Mouse (Mus musculus) liver, embryonic 14.5 days (tissue): ENCODE data around the gene Slc12a6.

Experiments used
- CTCF ChIP-seq: IDR thresholded peaks from 2 replicates; pipeline ENCODE4 v1.5.1; 2016; ENCODE audit warnings: antibody characterized with exemption, low read depth, control low read depth
- EP300 ChIP-seq: IDR thresholded peaks from 2 replicates; pipeline ENCODE4 v1.6.1; 2016; ENCODE audit warnings: antibody characterized with exemption, low read depth

DNA sequence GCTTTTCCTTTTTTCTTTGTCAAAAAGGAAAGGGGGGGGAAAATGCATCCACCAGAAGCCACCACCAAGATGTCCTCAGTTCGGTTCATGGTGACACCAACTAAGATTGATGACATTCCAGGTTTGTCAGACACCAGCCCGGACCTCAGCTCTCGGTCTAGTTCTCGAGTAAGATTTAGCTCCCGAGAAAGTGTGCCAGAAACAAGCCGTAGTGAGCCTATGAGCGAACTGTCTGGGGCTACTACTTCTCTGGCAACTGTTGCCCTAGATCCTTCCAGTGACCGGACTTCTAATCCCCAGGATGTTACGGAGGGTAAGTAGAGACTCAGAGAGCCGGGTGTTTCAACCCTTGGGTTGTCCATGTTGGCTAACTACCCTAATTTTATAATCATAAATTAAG is 1.2 kb downstream of the Slc12a6 start:
- TF ChIP-seq CTCF = no peak
- no peak for TF ChIP-seq EP300
